In genomic region chr2:158668433-158669010, GRCm38 (mm10) we compare ENCODE assay signal across 9 mouse cellular contexts. TPM values are rescaled to one million over a fixed set of nuclear protein-coding genes. Genes with fewer than 3 reads are reported as not detected.
DNase-seq lines count a peak whose midpoint lies in the region; ATAC-seq and TF ChIP-seq lines count a peak whose summit lies in the region.
"Had no signal": no experiment of that assay in that cellular context is flagged by ENCODE, and none has a peak within 500 bp of the region (broad histone marks: within the 10 kb centered on the region; RNA-seq: fewer than 3 reads in every experiment).

No protein-coding gene starts in this region.

- peak overlapping the region; percentile 50 for H3K9ac ChIP-seq in limb, embryonic 14.5 days (ENCODE audit: low read depth, low read length, severe bottlenecking)
- H3K9ac ChIP-seq in stomach, embryonic 16.5 days (ENCODE audit: low read length): peak overlapping the region; percentile 59; the same call in 1 of the 2 replicates

- no peak for TF ChIP-seq CTCF in spleen, adult 2 months (IDR thresholded peaks at IDR 0.05; ENCODE audit: extremely low read depth, insufficient read depth, insufficient read length, insufficient replicate concordance)

- intact Hi-C loops in heart, postnatal 36 days (cut with DNase I): loop anchor here (2.0 to 5.0 kb wide), 2 partner anchors 34 to 76 kb away; no protein-coding TSS in a partner anchor

- peak; percentile 91 for DNase-seq in heart, adult 11 months
- no peak for DNase-seq in heart, postnatal 36 days
- peak in 1 of 2 experiments; percentile 39 for DNase-seq in spleen, adult 2 months (ENCODE audit: low read depth in 1 of 2, low spot score in 2 of 2)
- DNase-seq in spleen, postnatal 4 days (ENCODE audit: low spot score in 2 of 2): no peak
- no peak for DNase-seq in limb, embryonic 14.5 days (ENCODE audit: low spot score)
- DNase-seq in embryo, embryonic 10 days (ENCODE audit: low spot score): no peak
- DNase-seq in gastrocnemius, postnatal 4 days (ENCODE audit: low spot score in 2 of 2): no peak

- peak overlapping the region; percentile 98 for H3K4me2 ChIP-seq in limb, embryonic 14.5 days (replicated peaks; ENCODE audit: low read depth, low read length, severe bottlenecking)
- peak overlapping the region; percentile 67 for H3K4me2 ChIP-seq in stomach, embryonic 16.5 days (ENCODE audit: low read depth, low read length)

- peak overlapping the region; percentile 91 for H3K27ac ChIP-seq in spleen, adult 2 months (ENCODE audit: insufficient read depth, low read length)
- H3K27ac ChIP-seq in limb, embryonic 14.5 days (replicated peaks; ENCODE audit: low read depth, low read length): no peak overlapping the region
- H3K27ac ChIP-seq in stomach, embryonic 16.5 days (ENCODE audit: low read length): no peak overlapping the region

- H3K27me3 ChIP-seq in spleen, adult 2 months (ENCODE audit: control insufficient read depth, insufficient read depth, low read length): no peaks in the 10 kb centered on the region
- peaks cover 37% of the 10 kb centered on the region for H3K27me3 ChIP-seq in limb, embryonic 14.5 days (ENCODE audit: control insufficient read depth, insufficient read depth, low read length)
- peaks cover 49% of the 10 kb centered on the region for H3K27me3 ChIP-seq in stomach, embryonic 16.5 days (ENCODE audit: control insufficient read depth, insufficient read depth, low read length)

- no peak for ATAC-seq in limb, embryonic 14.5 days (ENCODE audit: low FRiP score, low read depth)
- ATAC-seq in stomach, embryonic 16.5 days (ENCODE audit: insufficient read depth, low FRiP score): no peak

- TF ChIP-seq POLR2A in spleen, adult 2 months (IDR thresholded peaks at IDR 0.05; ENCODE audit: low read depth, low read length): no peak
- no peak for TF ChIP-seq POLR2A in limb, embryonic 14.5 days (IDR thresholded peaks at IDR 0.05; ENCODE audit: borderline replicate concordance, extremely low read depth, insufficient read depth, insufficient read length)

- 0 out of 2 replicates have a peak, but pooled peaks cover 3% of the 10 kb centered on the region for H3K36me3 ChIP-seq in spleen, adult 2 months (ENCODE audit: control insufficient read depth, insufficient read depth, low read length)
- H3K36me3 ChIP-seq in limb, embryonic 14.5 days (ENCODE audit: control insufficient read depth, insufficient read depth, low read length): no peaks in the 10 kb centered on the region
- H3K36me3 ChIP-seq in stomach, embryonic 16.5 days (ENCODE audit: control insufficient read depth, insufficient read depth, low read length): no peaks in the 10 kb centered on the region

- peaks cover 36% of the 10 kb centered on the region for H3K4me1 ChIP-seq in spleen, adult 2 months (ENCODE audit: control insufficient read depth, insufficient read depth, insufficient read length)
- peaks cover 30% of the 10 kb centered on the region for H3K4me1 ChIP-seq in limb, embryonic 14.5 days (ENCODE audit: control insufficient read depth, insufficient read depth, low read length)
- H3K4me1 ChIP-seq in stomach, embryonic 16.5 days (ENCODE audit: control insufficient read depth, insufficient read depth, low read length): peaks cover 11% of the 10 kb centered on the region; the same call in 1 of the 2 replicates

- peak overlapping the region; percentile 90 for H3K4me3 ChIP-seq in spleen, adult 2 months (ENCODE audit: extremely low read depth, insufficient read depth, insufficient read length)
- H3K4me3 ChIP-seq in limb, embryonic 14.5 days (replicated peaks; ENCODE audit: low read length): peak overlapping the region; percentile 51
- H3K4me3 ChIP-seq in stomach, embryonic 16.5 days (replicated peaks; ENCODE audit: low read length): peak overlapping the region; percentile 48

- 8% methylated on average over 23 of the region's 23 CpGs for WGBS in spleen, adult 2 months
- WGBS in limb, embryonic 14.5 days: 11% methylated on average over 21 of the region's 23 CpGs
- WGBS in stomach, embryonic 16.5 days: 13% methylated on average over 23 of the region's 23 CpGs

- H3K9me3 ChIP-seq in limb, embryonic 14.5 days (ENCODE audit: control insufficient read depth, low read length): no peaks in the 10 kb centered on the region
- H3K9me3 ChIP-seq in stomach, embryonic 16.5 days (replicated peaks; ENCODE audit: control insufficient read depth, low read length): no peaks in the 10 kb centered on the region; the same call in 1 of the 2 replicates

RNA-seq across cellular contexts. Expression of gene Ppp1r16b, which starts 3.3 kb away (rescaled TPM):
- 10 to 100 TPM; 11.3 to 13.4 TPM for total RNA-seq in heart, postnatal 36 days (2021)
- polyA plus RNA-seq in spleen, adult 2 months (2012; rRNA removed): 17.6 and 18.6 TPM in 2 replicates
- polyA plus RNA-seq in limb, embryonic 14.5 days (2012; rRNA removed): 1.1 and 1.4 TPM in 2 replicates
- 3.9 and 4.1 TPM in 2 replicates for polyA plus RNA-seq in limb, embryonic 14.5 days (2014; fragmentation: Nextera tagmentation; extraction: Ambion mirVana)
- polyA plus RNA-seq in stomach, embryonic 16.5 days (2015; fragmentation: Nextera tagmentation; extraction: Ambion mirVana): 3.5 and 4.1 TPM in 2 replicates
- total RNA-seq in gastrocnemius, postnatal 4 days (2021): 1 to 10 TPM; 8.3 to 9.1 TPM

RNA-seq across cellular contexts. Expression of gene Actr5, which starts 43.8 kb away (rescaled TPM):
- total RNA-seq in heart, postnatal 36 days (2021): 1 to 10 TPM; 6.1 to 7.3 TPM
- polyA plus RNA-seq in spleen, adult 2 months (2012; rRNA removed): 9.4 and 11.6 TPM in 2 replicates
- 13.5 and 14.5 TPM in 2 replicates for polyA plus RNA-seq in limb, embryonic 14.5 days (2012; rRNA removed)
- polyA plus RNA-seq in limb, embryonic 14.5 days (2014; fragmentation: Nextera tagmentation; extraction: Ambion mirVana): 12.3 and 13.4 TPM in 2 replicates
- polyA plus RNA-seq in stomach, embryonic 16.5 days (2015; fragmentation: Nextera tagmentation; extraction: Ambion mirVana): 2.7 and 3.1 TPM in 2 replicates
- 1 to 10 TPM; 7.3 to 9.0 TPM for total RNA-seq in gastrocnemius, postnatal 4 days (2021)

RNA-seq across cellular contexts. Expression of gene Slc32a1, which starts 58.0 kb away (rescaled TPM):
- total RNA-seq in heart, postnatal 36 days (2021): not detected
- 0.02 TPM in 1 of 2 replicates, not detected in the other for polyA plus RNA-seq in spleen, adult 2 months (2012; rRNA removed)
- polyA plus RNA-seq in limb, embryonic 14.5 days (2012; rRNA removed): 0.21 and 0.36 TPM in 2 replicates
- not detected in 2 replicates for polyA plus RNA-seq in limb, embryonic 14.5 days (2014; fragmentation: Nextera tagmentation; extraction: Ambion mirVana)
- polyA plus RNA-seq in stomach, embryonic 16.5 days (2015; fragmentation: Nextera tagmentation; extraction: Ambion mirVana): not detected in 2 replicates
- total RNA-seq in gastrocnemius, postnatal 4 days (2021): not detected
- polyA plus RNA-seq: gonadal fat pad, adult 2 months had no signal
